ENCODE assay signal across 27 mouse cellular contexts in the genomic region with DNA sequence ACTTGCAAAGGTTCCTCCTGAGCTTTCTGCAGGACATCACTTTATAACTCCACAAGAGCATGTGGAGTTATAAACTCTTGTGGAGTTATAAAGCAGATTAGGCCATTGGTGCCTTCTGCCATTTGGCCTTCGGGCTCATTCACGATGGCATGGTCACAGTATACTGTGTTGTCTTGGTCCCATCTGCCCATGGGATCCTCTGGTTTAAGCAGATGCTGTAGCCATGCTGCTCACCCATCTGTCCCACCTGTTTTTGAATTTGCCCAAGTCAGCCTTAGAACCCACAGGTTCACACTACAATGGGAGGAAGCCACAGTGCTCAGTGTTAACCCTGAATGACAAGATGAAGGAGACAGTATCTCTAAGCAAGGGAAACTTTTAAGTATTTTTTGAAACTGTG.
DNase-seq lines count a peak whose midpoint lies in the region; ATAC-seq lines count a peak whose summit lies in the region.
"Had no signal": no experiment of that assay in that cellular context is flagged by ENCODE, and none has a peak within 500 bp of the region (broad histone marks: within the 10 kb centered on the region; RNA-seq: fewer than 3 reads in every experiment).

No protein-coding gene starts in this region.

- intact Hi-C loops in left cerebral cortex, postnatal 4 days (cut with DNase I), result no loop called here

- H3K4me2 ChIP-seq in hindbrain, embryonic 14.5 days (replicated peaks), result no peak overlapping the region
- no peak overlapping the region for H3K4me2 ChIP-seq in neural tube, embryonic 15.5 days
- H3K4me2 ChIP-seq: embryonic facial prominence, embryonic 13.5 days; forebrain, embryonic 12.5 days; forebrain, embryonic 15.5 days; heart, embryonic 13.5 days; hindbrain, embryonic 15.5 days had no signal

- no peak overlapping the region for H3K4me3 ChIP-seq in hindbrain, embryonic 14.5 days (replicated peaks; ENCODE audit: low read length)
- no peak overlapping the region for H3K4me3 ChIP-seq in hindbrain, embryonic 10.5 days
- no peak overlapping the region for H3K4me3 ChIP-seq in neural tube, embryonic 15.5 days (replicated peaks)
- H3K4me3 ChIP-seq: embryonic facial prominence, embryonic 10.5 days; embryonic facial prominence, embryonic 13.5 days; erythroblast, embryonic 14.5 days; forebrain, embryonic 12.5 days; forebrain, embryonic 15.5 days; heart, adult 2 months; heart, embryonic 10.5 days; heart, embryonic 13.5 days; hindbrain, embryonic 15.5 days had no signal

- no peak for DNase-seq in hindbrain, embryonic 14.5 days (ENCODE audit: low spot score)
- DNase-seq in hindbrain, embryonic 10.5 days (ENCODE audit: low spot score), result no peak
- peak; percentile 26 for DNase-seq in left cerebral cortex, postnatal 4 days
- DNase-seq in left cerebral cortex, adult 11 months (ENCODE audit: low spot score), result no peak
- DNase-seq in heart, adult 18-20 months, result no peak
- DNase-seq: adrenal gland, adult 2 months; adrenal gland, postnatal 14 days; cerebellum, adult 11 months; cerebellum, adult 8-10 months; cerebellum, postnatal 36 days; embryo, embryonic 11 days; gastrocnemius, postnatal 25 days; heart, adult 2 months; heart, postnatal 14 days; heart, postnatal 4 days had no signal

- H3K36me3 ChIP-seq in hindbrain, embryonic 14.5 days (replicated peaks; ENCODE audit: control insufficient read depth, insufficient read depth), result no peaks in the 10 kb centered on the region
- H3K36me3 ChIP-seq in hindbrain, embryonic 10.5 days, result no peaks in the 10 kb centered on the region
- H3K36me3 ChIP-seq in neural tube, embryonic 15.5 days, result no peaks in the 10 kb centered on the region
- H3K36me3 ChIP-seq: embryonic facial prominence, embryonic 10.5 days; embryonic facial prominence, embryonic 13.5 days; forebrain, embryonic 12.5 days; forebrain, embryonic 15.5 days; heart, embryonic 10.5 days; heart, embryonic 13.5 days; hindbrain, embryonic 15.5 days had no signal

- H3K4me1 ChIP-seq in hindbrain, embryonic 14.5 days (replicated peaks; ENCODE audit: control insufficient read depth, insufficient read depth, low read length), result no peaks in the 10 kb centered on the region
- no peaks in the 10 kb centered on the region for H3K4me1 ChIP-seq in hindbrain, embryonic 10.5 days (replicated peaks)
- H3K4me1 ChIP-seq in neural tube, embryonic 15.5 days, result 0 out of 2 replicates have a peak, but pooled peaks cover 13% of the 10 kb centered on the region
- H3K4me1 ChIP-seq: embryonic facial prominence, embryonic 10.5 days; embryonic facial prominence, embryonic 13.5 days; forebrain, embryonic 12.5 days; forebrain, embryonic 15.5 days; heart, embryonic 10.5 days; heart, embryonic 13.5 days had no signal

- 84% methylated on average over 2 of the region's 2 CpGs for WGBS in hindbrain, embryonic 14.5 days
- 89% methylated on average over 2 of the region's 2 CpGs for WGBS in hindbrain, embryonic 10.5 days
- 61% methylated on average over 2 of the region's 2 CpGs for WGBS in neural tube, embryonic 15.5 days

- no peak overlapping the region for H3K27ac ChIP-seq in hindbrain, embryonic 14.5 days
- no peak overlapping the region for H3K27ac ChIP-seq in hindbrain, embryonic 10.5 days
- H3K27ac ChIP-seq in neural tube, embryonic 15.5 days (replicated peaks), result no peak overlapping the region
- H3K27ac ChIP-seq: embryonic facial prominence, embryonic 10.5 days; embryonic facial prominence, embryonic 13.5 days; forebrain, embryonic 12.5 days; forebrain, embryonic 15.5 days; heart, adult 2 months; heart, embryonic 10.5 days; heart, embryonic 13.5 days; hindbrain, embryonic 15.5 days had no signal

- no peak overlapping the region for H3K9ac ChIP-seq in hindbrain, embryonic 14.5 days
- no peak overlapping the region for H3K9ac ChIP-seq in neural tube, embryonic 15.5 days (replicated peaks)
- H3K9ac ChIP-seq: embryonic facial prominence, embryonic 13.5 days; forebrain, embryonic 12.5 days; forebrain, embryonic 15.5 days; heart, embryonic 13.5 days; hindbrain, embryonic 15.5 days had no signal

- H3K9me3 ChIP-seq in hindbrain, embryonic 14.5 days (ENCODE audit: control insufficient read depth, low read length), result no peaks in the 10 kb centered on the region
- no peaks in the 10 kb centered on the region for H3K9me3 ChIP-seq in hindbrain, embryonic 10.5 days
- no peaks in the 10 kb centered on the region for H3K9me3 ChIP-seq in neural tube, embryonic 15.5 days (replicated peaks)
- H3K9me3 ChIP-seq: embryonic facial prominence, embryonic 10.5 days; embryonic facial prominence, embryonic 13.5 days; forebrain, embryonic 12.5 days; forebrain, embryonic 15.5 days; heart, embryonic 10.5 days; heart, embryonic 13.5 days; hindbrain, embryonic 15.5 days had no signal

- H3K27me3 ChIP-seq in hindbrain, embryonic 14.5 days (ENCODE audit: control insufficient read depth, insufficient read depth, low read length), result no peaks in the 10 kb centered on the region
- H3K27me3 ChIP-seq in hindbrain, embryonic 10.5 days (ENCODE audit: insufficient read depth, poor library complexity, severe bottlenecking), result no peaks in the 10 kb centered on the region
- H3K27me3 ChIP-seq in neural tube, embryonic 15.5 days (replicated peaks), result no peaks in the 10 kb centered on the region
- H3K27me3 ChIP-seq: embryonic facial prominence, embryonic 13.5 days; forebrain, embryonic 12.5 days; forebrain, embryonic 15.5 days; heart, embryonic 13.5 days; hindbrain, embryonic 15.5 days had no signal

- peak; percentile 32; the same call in 1 of the 2 replicates for ATAC-seq in hindbrain, embryonic 14.5 days (ENCODE audit: low FRiP score)
- ATAC-seq in neural tube, embryonic 15.5 days (ENCODE audit: low FRiP score), result peak; percentile 30; the same call in 1 of the 2 replicates
- ATAC-seq: CD4-positive, CD25-positive, alpha-beta regulatory T cell, adult 4 months; forebrain, embryonic 15.5 days; inflammation-experienced regulatory T-cells, adult 6 months; intestine, embryonic 16.5 days had no signal
